Mouse (Mus musculus) ovary, postnatal 14 days (tissue): ENCODE results near the gene Hnrnpm.
"Not testable (repeated sequence)": the region's sequence is repeated elsewhere in the genome, so short reads cannot be mapped to it uniquely, and the experiment has no call there.

Source experiments
- DNase-seq: peaks from one replicate; pipeline ENCODE4 v3.0.0; 2022; ENCODE audit warnings: low spot score

Gene Hnrnpm

DNA sequence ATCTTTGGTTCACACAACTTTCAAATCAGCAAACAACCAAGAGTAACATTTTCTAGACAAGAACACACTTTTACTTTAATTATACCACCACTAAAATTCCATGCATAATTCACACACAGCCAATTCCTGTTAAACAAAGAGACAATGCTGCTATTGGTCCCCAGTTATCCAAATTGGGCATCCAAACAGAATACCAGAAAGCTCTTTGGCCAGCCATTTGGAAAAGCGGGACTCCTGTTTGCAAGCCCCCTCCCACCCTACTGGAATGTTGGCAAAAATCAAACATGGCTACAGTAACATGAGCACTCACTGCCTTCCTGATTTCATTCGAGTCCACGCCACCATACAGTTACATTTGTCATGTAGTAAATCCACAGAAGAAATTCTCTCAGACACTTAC lies 17.0 kb downstream of the Hnrnpm start:
- no peak for DNase-seq

GRCm38 (mm10) chr17:33666813-33667212 lies 19.8 kb downstream of the Hnrnpm start:
- no peak for DNase-seq

DNA sequence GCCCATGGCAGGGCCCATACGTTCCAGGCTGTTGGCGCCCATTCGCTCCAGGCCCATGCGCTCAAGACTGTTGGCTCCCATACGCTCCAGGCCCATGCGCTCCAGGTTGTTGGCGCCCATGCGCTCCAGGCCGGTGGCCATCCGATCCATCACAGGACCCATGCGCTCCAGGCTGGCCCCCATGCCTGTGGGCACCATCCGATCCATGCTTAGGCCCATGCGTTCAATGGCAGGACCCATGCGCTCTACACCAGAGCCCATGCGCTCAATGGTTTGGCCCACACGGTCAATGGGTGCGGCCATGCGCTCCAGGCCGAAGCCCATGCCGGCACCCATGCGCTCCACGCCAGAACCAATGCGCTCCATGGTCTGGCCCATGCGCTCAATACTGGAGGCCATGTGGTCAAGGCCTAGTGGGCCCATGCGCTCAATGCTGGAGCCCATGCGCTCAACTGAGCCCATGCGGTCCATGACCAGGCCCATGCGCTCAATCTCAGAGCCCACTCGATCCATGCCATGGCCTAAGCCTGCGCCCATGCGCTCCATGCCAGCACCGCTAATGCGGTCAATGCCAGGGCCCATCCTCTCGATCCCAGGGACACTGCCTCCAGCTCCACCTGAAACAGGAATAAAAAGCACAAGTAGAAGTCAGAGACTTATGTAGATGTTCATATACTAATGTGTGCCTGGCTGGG lies 36.7 kb downstream of the Hnrnpm start:
- DNase-seq = no peak

GRCm38 (mm10) chr17:33645073-33645472 lies 41.6 kb downstream of the Hnrnpm start:
- no peak for DNase-seq

GRCm38 (mm10) chr17:33644068-33644467 lies 42.6 kb downstream of the Hnrnpm start:
- no peak for DNase-seq

GRCm38 (mm10) chr17:33639743-33640142 lies 46.9 kb downstream of the Hnrnpm start:
- no peak for DNase-seq

DNA sequence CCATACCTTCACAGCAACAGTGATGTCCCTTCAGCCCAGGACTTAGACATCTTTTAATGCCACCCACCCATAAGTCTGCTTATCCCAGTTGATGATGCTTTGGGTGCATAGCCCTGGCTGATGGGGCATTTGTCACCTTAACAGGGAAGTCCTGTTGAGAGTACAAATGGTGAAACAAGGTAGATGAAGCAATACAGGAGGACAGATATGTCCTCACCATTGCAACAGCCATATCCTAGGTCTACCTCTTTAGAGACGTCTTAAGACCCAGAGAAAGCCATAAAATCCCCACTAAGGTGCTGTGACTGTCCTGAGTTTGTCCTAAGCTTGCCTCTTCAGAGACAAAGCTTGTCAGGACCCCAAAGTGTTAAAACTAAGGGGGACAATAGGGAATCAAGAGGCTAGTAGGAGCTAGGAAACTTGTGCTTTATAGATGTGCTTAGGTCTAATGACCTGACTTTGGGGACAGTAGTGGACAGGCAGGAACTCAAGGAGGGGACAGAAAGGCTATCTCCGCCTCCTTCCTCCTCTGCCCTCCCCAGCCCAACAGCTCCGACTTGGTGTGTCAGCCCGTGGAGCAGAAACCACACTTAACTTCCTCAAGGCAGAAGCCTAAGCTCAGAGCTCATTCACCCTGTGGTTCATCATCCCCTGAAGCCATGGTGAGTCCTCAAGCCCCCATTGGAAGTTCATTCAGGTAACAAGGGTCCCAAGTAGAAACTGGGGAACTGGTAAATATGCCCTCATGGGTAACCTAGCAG lies 49.0 kb downstream of the Hnrnpm start, which contains the start of gene Pram1:
Gene Pram1 (plus strand): TSS at position 541 of the 761 bp plus-strand sequence.
- DNase-seq = no peak

DNA sequence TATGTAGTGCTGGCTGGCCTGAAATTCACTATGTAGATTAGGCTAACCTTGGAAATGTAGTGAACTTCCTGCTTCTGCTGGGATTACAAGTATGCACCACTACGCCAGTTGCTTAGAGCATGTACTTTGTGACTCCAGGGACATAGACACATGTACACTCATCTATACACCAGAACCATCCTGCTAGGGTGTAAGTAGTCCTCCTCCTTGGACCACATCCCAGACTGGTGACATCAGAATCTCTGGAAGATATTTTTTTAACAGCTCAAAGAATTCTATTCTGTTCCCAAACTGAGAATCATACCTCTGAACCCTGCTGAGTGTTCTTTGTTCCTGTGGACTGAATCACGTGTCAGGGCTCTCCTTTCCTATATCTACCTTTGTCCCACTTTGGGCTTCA lies 49.6 kb downstream of the Hnrnpm start:
- DNase-seq = no peak

GRCm38 (mm10) chr17:33631796-33632195 lies 54.9 kb downstream of the Hnrnpm start:
- no peak for DNase-seq

DNA sequence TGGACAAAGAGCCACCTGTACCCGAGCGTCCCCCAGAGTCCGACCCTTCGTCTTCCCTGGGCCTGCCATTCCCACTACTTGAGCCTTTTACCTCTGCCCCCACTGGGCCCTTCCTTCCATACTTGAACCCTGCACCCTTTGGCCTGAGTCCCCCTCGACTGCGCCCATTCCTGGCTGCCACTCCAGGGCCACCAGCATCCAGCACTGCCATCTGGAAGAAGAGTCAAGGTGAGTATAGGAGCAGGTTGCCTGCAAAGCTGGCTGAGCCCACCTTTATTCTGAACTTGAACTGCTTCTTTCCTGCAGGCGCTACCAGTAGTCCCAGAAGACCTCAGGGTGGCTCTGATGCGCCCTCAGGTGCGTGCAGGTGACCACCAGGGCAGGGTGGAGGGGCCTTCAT lies 55.4 kb downstream of the Hnrnpm start:
- no peak for DNase-seq

DNA sequence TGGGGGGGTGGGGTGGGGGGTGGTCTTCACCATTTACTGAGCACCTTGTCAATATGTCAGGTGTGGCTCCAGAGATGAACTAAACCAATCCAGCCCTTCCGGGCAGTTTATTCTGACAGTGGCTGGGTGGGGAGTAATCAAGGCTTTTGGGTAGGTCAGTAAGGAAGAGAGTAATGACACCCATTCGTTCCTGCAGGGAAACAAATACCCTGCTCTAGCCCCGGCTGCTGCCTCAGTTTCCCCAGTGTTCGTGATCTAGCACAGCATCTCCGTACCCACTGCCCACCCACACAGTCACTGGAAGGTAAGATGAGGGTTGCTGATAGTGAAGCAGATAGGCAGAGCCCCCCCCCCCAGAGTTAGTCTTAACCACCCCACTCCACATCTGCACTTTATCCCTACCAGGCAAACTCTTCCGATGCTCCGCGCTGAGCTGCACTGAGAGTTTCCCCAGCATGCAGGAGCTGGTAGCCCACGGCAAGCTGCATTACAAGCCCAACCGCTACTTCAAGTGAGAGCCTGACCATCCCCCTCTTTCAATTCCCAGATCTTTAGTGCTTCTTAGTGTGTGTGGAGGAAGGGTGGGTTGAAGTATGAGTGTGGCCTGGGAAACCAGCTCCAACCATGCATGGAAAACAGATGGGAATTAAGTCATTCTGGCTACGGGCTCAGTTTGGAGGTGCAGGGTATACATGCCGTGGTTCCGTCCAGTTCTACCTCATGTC lies 56.3 kb downstream of the Hnrnpm start:
- no peak for DNase-seq

- DNase-seq = no peak
Measured at GRCm38 (mm10) chr17:33629487-33630125, 57.1 kb downstream of the Hnrnpm start.

- DNase-seq = peak; percentile 85
Measured at GRCm38 (mm10) chr17:33628621-33629486, 57.8 kb downstream of the Hnrnpm start, which contains the start of gene Zfp414. TSS of gene Zfp414 (plus strand) at chr17:33629090.

- DNase-seq = no peak
Measured at GRCm38 (mm10) chr17:33627281-33627680, 59.4 kb downstream of the Hnrnpm start.

- DNase-seq = not testable (repeated sequence)
Measured at GRCm38 (mm10) chr17:33613726-33614125, 72.9 kb downstream of the Hnrnpm start.

DNA sequence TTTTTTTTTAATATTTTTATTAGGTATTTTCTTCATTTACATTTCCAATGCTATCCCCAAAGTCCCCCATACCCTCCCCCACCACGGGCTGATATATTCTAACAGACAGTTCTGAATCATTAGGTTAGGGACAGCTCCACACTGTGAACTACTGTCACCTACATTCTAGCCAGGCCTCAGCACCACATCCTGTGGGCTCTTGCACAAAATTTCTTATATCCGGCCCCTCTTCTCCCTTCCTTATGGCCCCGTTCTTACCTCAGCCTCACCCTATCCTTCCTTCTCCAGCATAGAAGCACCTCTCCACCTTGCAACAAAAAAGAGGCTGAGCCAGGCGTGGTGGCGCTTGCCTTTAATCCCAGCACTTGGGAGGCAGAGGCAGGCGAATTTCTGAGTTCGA lies 76.1 kb downstream of the Hnrnpm start:
- DNase-seq = no peak

GRCm38 (mm10) chr17:33607273-33607672 lies 79.4 kb downstream of the Hnrnpm start:
- no peak for DNase-seq

DNA sequence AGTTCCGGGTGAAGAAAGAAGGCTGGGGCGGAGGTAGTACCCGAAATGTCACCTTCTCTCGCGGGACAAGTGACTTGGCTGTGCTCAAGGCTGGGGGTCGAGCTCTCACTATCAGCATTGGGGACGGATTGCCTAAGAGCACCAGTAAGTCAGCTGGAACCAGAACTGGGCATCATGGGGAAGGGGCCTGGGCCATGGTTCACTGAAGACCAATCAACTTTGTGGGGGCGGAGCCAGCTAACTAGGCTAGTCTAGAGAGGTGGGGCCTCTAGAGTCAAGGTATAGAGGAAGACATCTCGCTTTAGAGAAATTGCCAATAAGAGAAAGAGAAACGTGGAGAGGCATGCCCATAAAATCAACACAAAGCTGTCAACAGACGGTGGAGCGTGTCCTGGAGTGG lies 84.7 kb downstream of the Hnrnpm start:
- DNase-seq = no peak

- DNase-seq = no peak
Measured at GRCm38 (mm10) chr17:33600831-33601230, 85.8 kb downstream of the Hnrnpm start.

GRCm38 (mm10) chr17:33599836-33600475 lies 86.7 kb downstream of the Hnrnpm start:
- DNase-seq = no peak

- no peak for DNase-seq
Measured at GRCm38 (mm10) chr17:33598506-33598905, 88.2 kb downstream of the Hnrnpm start.
